In genomic region chr11:57519304-57519703, GRCm38 (mm10) we compare ENCODE assay signal across 8 mouse cellular contexts. TPM values are rescaled to one million over a fixed set of nuclear protein-coding genes. Genes with fewer than 3 reads are reported as not detected.
DNase-seq lines count a peak whose midpoint lies in the region; ATAC-seq lines count a peak whose summit lies in the region.

No protein-coding gene starts in this region.

- H3K4me3 ChIP-seq in kidney, embryonic 16.5 days (ENCODE audit: low read length), result peak overlapping the region; percentile 69
- peak overlapping the region; percentile 78 for H3K4me3 ChIP-seq in embryonic facial prominence, embryonic 10.5 days
- peak overlapping the region; percentile 95 for H3K4me3 ChIP-seq in hindbrain, embryonic 16.5 days (ENCODE audit: low read length)
- H3K4me3 ChIP-seq in midbrain, embryonic 16.5 days (ENCODE audit: low read depth, low read length), result peak overlapping the region; percentile 89

- H3K9me3 ChIP-seq in kidney, embryonic 16.5 days (ENCODE audit: low read length), result no peaks in the 10 kb centered on the region
- H3K9me3 ChIP-seq in embryonic facial prominence, embryonic 10.5 days, result no peaks in the 10 kb centered on the region
- H3K9me3 ChIP-seq in hindbrain, embryonic 16.5 days (ENCODE audit: control insufficient read depth, low read length), result no peaks in the 10 kb centered on the region
- H3K9me3 ChIP-seq in midbrain, embryonic 16.5 days (replicated peaks; ENCODE audit: control insufficient read depth, low read length, poor library complexity, severe bottlenecking), result no peaks in the 10 kb centered on the region

- H3K27me3 ChIP-seq in kidney, embryonic 16.5 days (ENCODE audit: insufficient read depth, low read length), result no peaks in the 10 kb centered on the region
- H3K27me3 ChIP-seq in embryonic facial prominence, embryonic 10.5 days (replicated peaks; ENCODE audit: low read depth, poor library complexity, severe bottlenecking), result no peaks in the 10 kb centered on the region
- H3K27me3 ChIP-seq in hindbrain, embryonic 16.5 days (replicated peaks; ENCODE audit: control insufficient read depth, insufficient read depth, low read length), result no peaks in the 10 kb centered on the region
- H3K27me3 ChIP-seq in midbrain, embryonic 16.5 days (ENCODE audit: control insufficient read depth, insufficient read depth, low read depth, low read length), result no peaks in the 10 kb centered on the region

- 63% methylated on average over 5 of the region's 5 CpGs for WGBS in kidney, embryonic 16.5 days
- WGBS in embryonic facial prominence, embryonic 10.5 days, result 76% methylated on average over 5 of the region's 5 CpGs
- WGBS in hindbrain, embryonic 16.5 days, result 72% methylated on average over 5 of the region's 5 CpGs
- WGBS in midbrain, embryonic 16.5 days, result 80% methylated on average over 5 of the region's 5 CpGs

- no peaks in the 10 kb centered on the region for H3K36me3 ChIP-seq in kidney, embryonic 16.5 days (ENCODE audit: insufficient read depth, low read length)
- H3K36me3 ChIP-seq in embryonic facial prominence, embryonic 10.5 days (replicated peaks), result peaks cover 34% of the 10 kb centered on the region
- no peaks in the 10 kb centered on the region for H3K36me3 ChIP-seq in hindbrain, embryonic 16.5 days (ENCODE audit: control insufficient read depth, insufficient read depth, low read length)
- H3K36me3 ChIP-seq in midbrain, embryonic 16.5 days (ENCODE audit: control insufficient read depth, insufficient read depth, low read length), result peaks cover 6% of the 10 kb centered on the region; the same call in 1 of the 2 replicates

- DNase-seq in kidney, postnatal 14 days, result no peak
- no peak for DNase-seq in embryonic facial prominence, embryonic 10.5 days (ENCODE audit: low spot score)
- DNase-seq in adrenal gland, postnatal 10 days, result no peak
- no peak for DNase-seq in layer of hippocampus, adult 9-10 months (ENCODE audit: low spot score)
- DNase-seq in cerebellum, adult 11-12 months, result no peak

- no peak overlapping the region for H3K27ac ChIP-seq in kidney, embryonic 16.5 days (ENCODE audit: low read length)
- H3K27ac ChIP-seq in embryonic facial prominence, embryonic 10.5 days (replicated peaks), result peak overlapping the region; percentile 84
- no peak overlapping the region; the same call in 1 of the 2 replicates for H3K27ac ChIP-seq in hindbrain, embryonic 16.5 days (ENCODE audit: low read depth, low read length)
- no peak overlapping the region for H3K27ac ChIP-seq in midbrain, embryonic 16.5 days (ENCODE audit: low read length)

- H3K9ac ChIP-seq in kidney, embryonic 16.5 days (replicated peaks; ENCODE audit: low read length), result peak overlapping the region; percentile 79
- peak overlapping the region; percentile 92 for H3K9ac ChIP-seq in hindbrain, embryonic 16.5 days (ENCODE audit: low read depth, low read length)
- peak overlapping the region; percentile 85 for H3K9ac ChIP-seq in midbrain, embryonic 16.5 days (ENCODE audit: low read depth, low read length)

- ATAC-seq in kidney, embryonic 16.5 days (ENCODE audit: low FRiP score, low TSS enrichment), result no peak
- ATAC-seq in hindbrain, embryonic 16.5 days, result no peak
- no peak for ATAC-seq in midbrain, embryonic 16.5 days

- H3K4me1 ChIP-seq in kidney, embryonic 16.5 days (ENCODE audit: insufficient read depth, low read length), result peaks cover 16% of the 10 kb centered on the region
- H3K4me1 ChIP-seq in embryonic facial prominence, embryonic 10.5 days, result peaks cover 19% of the 10 kb centered on the region
- peaks cover 11% of the 10 kb centered on the region for H3K4me1 ChIP-seq in hindbrain, embryonic 16.5 days (ENCODE audit: control insufficient read depth, insufficient read depth, low read depth, low read length)
- H3K4me1 ChIP-seq in midbrain, embryonic 16.5 days (ENCODE audit: control insufficient read depth, insufficient read depth, low read length), result peaks cover 25% of the 10 kb centered on the region

- H3K4me2 ChIP-seq in kidney, embryonic 16.5 days (replicated peaks; ENCODE audit: low read depth, low read length), result peak overlapping the region; percentile 64
- peak overlapping the region; percentile 73 for H3K4me2 ChIP-seq in hindbrain, embryonic 16.5 days (ENCODE audit: low read length)
- H3K4me2 ChIP-seq in midbrain, embryonic 16.5 days (ENCODE audit: low read length), result peak overlapping the region; percentile 73

RNA-seq across cellular contexts. Expression of gene Mfap3, which starts 0.8 kb away (rescaled TPM):
- 50.7 and 51.3 TPM in 2 replicates for polyA plus RNA-seq in kidney, embryonic 16.5 days (2015; fragmentation: Nextera tagmentation; extraction: Ambion mirVana)
- 49.0 and 50.7 TPM in 2 replicates for polyA plus RNA-seq in embryonic facial prominence, embryonic 10.5 days (2016; fragmentation: Nextera tagmentation; extraction: Ambion mirVana)
- 55.8 and 61.4 TPM in 2 replicates for polyA plus RNA-seq in hindbrain, embryonic 16.5 days (2015; fragmentation: Nextera tagmentation; extraction: Ambion mirVana)
- 63.8 and 64.3 TPM in 2 replicates for polyA plus RNA-seq in midbrain, embryonic 16.5 days (2015; fragmentation: Nextera tagmentation; extraction: Ambion mirVana)
- total RNA-seq in adrenal gland, postnatal 10 days (2021), result 10 to 100 TPM; 28.1 to 32.0 TPM

RNA-seq across cellular contexts. Expression of gene Fam114a2, which starts 0.9 kb away (rescaled TPM):
- polyA plus RNA-seq in kidney, embryonic 16.5 days (2015; fragmentation: Nextera tagmentation; extraction: Ambion mirVana), result 87.2 and 96.8 TPM in 2 replicates
- 68.0 and 73.6 TPM in 2 replicates for polyA plus RNA-seq in embryonic facial prominence, embryonic 10.5 days (2016; fragmentation: Nextera tagmentation; extraction: Ambion mirVana)
- 76.3 and 77.0 TPM in 2 replicates for polyA plus RNA-seq in hindbrain, embryonic 16.5 days (2015; fragmentation: Nextera tagmentation; extraction: Ambion mirVana)
- polyA plus RNA-seq in midbrain, embryonic 16.5 days (2015; fragmentation: Nextera tagmentation; extraction: Ambion mirVana), result 77.4 and 88.9 TPM in 2 replicates
- total RNA-seq in adrenal gland, postnatal 10 days (2021), result 10 to 100 TPM; 45.7 to 47.6 TPM
